Mouse (Mus musculus) hindbrain, embryonic 10.5 days (tissue): ENCODE data around the gene Ankmy1. TPM values are rescaled to one million over a fixed set of nuclear protein-coding genes. Genes with fewer than 3 reads are reported as not detected.

Experiments used
- DNase-seq: peaks from one replicate; pipeline ENCODE4 v3.0.0-alpha.2; 2017; ENCODE audit warnings: low spot score
- H3K27ac ChIP-seq: fragments of 300-500 bp; sonication (generic); 2 replicates; pipeline ENCODE4 v1.5.1; 2016; ENCODE audit warnings: mild to moderate bottlenecking, moderate library complexity
- H3K27me3 ChIP-seq: fragments of 300-500 bp; sonication (generic); 2 replicates; pipeline ENCODE4 v1.6.1; 2016; ENCODE audit warnings: mild to moderate bottlenecking; ENCODE audit not compliant: poor library complexity, insufficient read depth, severe bottlenecking
- H3K36me3 ChIP-seq: fragments of 300-500 bp; sonication (generic); 2 replicates; pipeline ENCODE4 v1.6.1; 2016; ENCODE audit warnings: mild to moderate bottlenecking, moderate library complexity
- H3K4me1 ChIP-seq: fragments of 300-500 bp; sonication (generic); replicated peaks from 2 replicates; pipeline ENCODE4 v1.6.1; 2016; ENCODE audit warnings: mild to moderate bottlenecking
- H3K4me3 ChIP-seq: fragments of 300-500 bp; sonication (generic); 2 replicates; pipeline ENCODE4 v1.5.1; 2016; ENCODE audit warnings: mild to moderate bottlenecking, moderate library complexity
- H3K9me3 ChIP-seq: fragments of 300-500 bp; sonication (generic); 2 replicates; pipeline ENCODE4 v1.6.1; 2016; ENCODE audit warnings: mild to moderate bottlenecking, moderate library complexity
- WGBS: fragments of 180-500 bp; shearing (Covaris S2); methylation state at CpG from one replicate; pipeline ENCODE4 v1.1.7; 2016; 5-methylcytosine and 5-hydroxymethylcytosine counted together
- polyA plus RNA-seq: library from polyadenylated mRNA; unstranded; fragments of >200 nt; fragmentation: Nextera tagmentation; extraction: Ambion mirVana; gene quantifications from 2 replicates; pipeline ENCODE4 v1.2.1, GENCODE M21; 2016

The Ankmy1 gene
- polyA plus RNA-seq, 1 experiment from 2014 or later: 0.30 TPM

- WGBS: 86% methylated on average over 12 of the region's 12 CpGs
- Histone ChIP-seq H3K9me3 (no peaks in the 10 kb centered on the region), H3K27me3 (no peaks in the 10 kb centered on the region), H3K4me3 (no peak overlapping the region), H3K4me1 (peaks cover 18% of the 10 kb centered on the region; the same call in 1 of the 2 replicates), H3K36me3 (no peaks in the 10 kb centered on the region), H3K27ac (no peak overlapping the region)
- DNase-seq: no peak
Observed at GRCm38 (mm10) chr1:92879266-92879665, 23.4 kb downstream of the Ankmy1 start.

GRCm38 (mm10) chr1:92878066-92878741 lies 24.5 kb downstream of the Ankmy1 start:
- H3K36me3 ChIP-seq: no peaks in the 10 kb centered on the region
- no peak for DNase-seq
- H3K9me3 ChIP-seq: no peaks in the 10 kb centered on the region
- peaks cover 21% of the 10 kb centered on the region; the same call in 1 of the 2 replicates for H3K4me1 ChIP-seq
- no peaks in the 10 kb centered on the region for H3K27me3 ChIP-seq
- WGBS: 84% methylated on average over 13 of the region's 13 CpGs
- no peak overlapping the region for H3K27ac ChIP-seq
- no peak overlapping the region for H3K4me3 ChIP-seq

GRCm38 (mm10) chr1:92877431-92877978 lies 25.2 kb downstream of the Ankmy1 start:
- no peaks in the 10 kb centered on the region for H3K27me3 ChIP-seq
- no peak overlapping the region for H3K4me3 ChIP-seq
- H3K9me3 ChIP-seq: no peaks in the 10 kb centered on the region
- peaks cover 21% of the 10 kb centered on the region; the same call in 1 of the 2 replicates for H3K4me1 ChIP-seq
- no peaks in the 10 kb centered on the region for H3K36me3 ChIP-seq
- no peak for DNase-seq
- WGBS: 68% methylated on average over 12 of the region's 12 CpGs
- no peak overlapping the region for H3K27ac ChIP-seq

GRCm38 (mm10) chr1:92875360-92876111 lies 27.2 kb downstream of the Ankmy1 start:
- Histone ChIP-seq H3K4me1 (peaks cover 21% of the 10 kb centered on the region; the same call in 1 of the 2 replicates), H3K27me3 (no peaks in the 10 kb centered on the region), H3K9me3 (no peaks in the 10 kb centered on the region), H3K27ac (no peak overlapping the region), H3K36me3 (no peaks in the 10 kb centered on the region), H3K4me3 (no peak overlapping the region)
- no peak for DNase-seq
- 89% methylated on average over 8 of the region's 8 CpGs for WGBS

- WGBS: 81% methylated on average over 3 of the region's 3 CpGs
- Histone ChIP-seq H3K27me3 (no peaks in the 10 kb centered on the region), H3K4me3 (no peak overlapping the region), H3K27ac (no peak overlapping the region), H3K9me3 (no peaks in the 10 kb centered on the region), H3K36me3 (no peaks in the 10 kb centered on the region), H3K4me1 (peaks cover 21% of the 10 kb centered on the region; the same call in 1 of the 2 replicates)
- no peak for DNase-seq
Observed at GRCm38 (mm10) chr1:92874011-92874410, 28.7 kb downstream of the Ankmy1 start.

- H3K36me3 ChIP-seq: no peaks in the 10 kb centered on the region
- no peaks in the 10 kb centered on the region for H3K27me3 ChIP-seq
- H3K27ac ChIP-seq: no peak overlapping the region
- no peaks in the 10 kb centered on the region for H3K9me3 ChIP-seq
- peaks cover 17% of the 10 kb centered on the region; the same call in 1 of the 2 replicates for H3K4me1 ChIP-seq
- no peak overlapping the region for H3K4me3 ChIP-seq
- WGBS: 85% methylated on average over 7 of the region's 7 CpGs
- DNase-seq: no peak
Observed at GRCm38 (mm10) chr1:92872666-92873065, 30.0 kb downstream of the Ankmy1 start.

- Histone ChIP-seq H3K27ac (no peak overlapping the region), H3K4me1 (peaks cover 15% of the 10 kb centered on the region), H3K4me3 (no peak overlapping the region), H3K9me3 (no peaks in the 10 kb centered on the region), H3K36me3 (no peaks in the 10 kb centered on the region), H3K27me3 (no peaks in the 10 kb centered on the region)
- WGBS: 77% methylated on average over 2 of the region's 2 CpGs
- DNase-seq: no peak
Observed at GRCm38 (mm10) chr1:92869985-92870384, 32.7 kb downstream of the Ankmy1 start.

- no peaks in the 10 kb centered on the region for H3K9me3 ChIP-seq
- WGBS: 68% methylated on average over 2 of the region's 2 CpGs
- H3K27me3 ChIP-seq: no peaks in the 10 kb centered on the region
- no peak for DNase-seq
- no peak overlapping the region for H3K4me3 ChIP-seq
- H3K27ac ChIP-seq: no peak overlapping the region
- H3K4me1 ChIP-seq: peaks cover 9% of the 10 kb centered on the region
- H3K36me3 ChIP-seq: no peaks in the 10 kb centered on the region
Observed at GRCm38 (mm10) chr1:92866170-92866569, 36.5 kb downstream of the Ankmy1 start.

GRCm38 (mm10) chr1:92863268-92863667 lies 39.4 kb downstream of the Ankmy1 start:
- 87% methylated on average over 4 of the region's 4 CpGs for WGBS
- Histone ChIP-seq H3K4me3 (no peak overlapping the region), H3K9me3 (no peaks in the 10 kb centered on the region), H3K36me3 (peaks cover 23% of the 10 kb centered on the region), H3K27ac (no peak overlapping the region), H3K27me3 (no peaks in the 10 kb centered on the region), H3K4me1 (peaks cover 9% of the 10 kb centered on the region)
- no peak for DNase-seq

GRCm38 (mm10) chr1:92861503-92861902 lies 41.2 kb downstream of the Ankmy1 start:
- WGBS: 75% methylated on average over 6 of the region's 6 CpGs
- no peaks in the 10 kb centered on the region for H3K9me3 ChIP-seq
- H3K36me3 ChIP-seq: peaks cover 41% of the 10 kb centered on the region
- no peaks in the 10 kb centered on the region for H3K27me3 ChIP-seq
- DNase-seq: no peak
- H3K27ac ChIP-seq: no peak overlapping the region
- H3K4me3 ChIP-seq: no peak overlapping the region
- H3K4me1 ChIP-seq: peaks cover 9% of the 10 kb centered on the region

- Histone ChIP-seq H3K4me1 (peaks cover 41% of the 10 kb centered on the region), H3K27me3 (no peaks in the 10 kb centered on the region), H3K27ac (no peak overlapping the region), H3K9me3 (no peaks in the 10 kb centered on the region), H3K4me3 (no peak overlapping the region), H3K36me3 (peaks cover 77% of the 10 kb centered on the region)
- DNase-seq: no peak
- 93% methylated on average over 2 of the region's 2 CpGs for WGBS
Observed at GRCm38 (mm10) chr1:92852450-92852849, 50.3 kb downstream of the Ankmy1 start.

- WGBS: 59% methylated on average over 13 of the region's 13 CpGs
- Histone ChIP-seq H3K36me3 (peaks cover 56% of the 10 kb centered on the region), H3K4me1 (peaks cover 53% of the 10 kb centered on the region), H3K4me3 (0 out of 2 replicates have a peak overlapping the region, but pooled peaks have one; percentile 5), H3K27ac (peak overlapping the region; percentile 83; the same call in 1 of the 2 replicates), H3K9me3 (no peaks in the 10 kb centered on the region), H3K27me3 (no peaks in the 10 kb centered on the region)
- no peak for DNase-seq
Observed at GRCm38 (mm10) chr1:92849938-92850574, 52.6 kb downstream of the Ankmy1 start.
